Mouse (Mus musculus) kidney, postnatal 10 days (tissue): Measurements from ENCODE around the gene Gng4.
A peak's percentile ranks its signal among the peaks of the same experiment; 100 is the strongest.
"Not testable (repeated sequence)": the region's sequence is repeated elsewhere in the genome, so short reads cannot be mapped to it uniquely, and the experiment has no call there.

Experiments used
- DNase-seq: peaks from one replicate; pipeline ENCODE4 v3.0.0; 2021; ENCODE audit warnings: mixed read lengths

Gng4 gene

GRCm38 (mm10) chr13:13783894-13784419 is at the start of gene Gng4:
Gng4 (plus strand) TSS chr13:13784059.
- peak; percentile 60 for DNase-seq

- no peak for DNase-seq
Measured at GRCm38 (mm10) chr13:13739232-13739631, 44.6 kb upstream of the Gng4 start.

- no peak for DNase-seq
Measured at GRCm38 (mm10) chr13:13745911-13746310, 37.9 kb upstream of the Gng4 start.

DNA sequence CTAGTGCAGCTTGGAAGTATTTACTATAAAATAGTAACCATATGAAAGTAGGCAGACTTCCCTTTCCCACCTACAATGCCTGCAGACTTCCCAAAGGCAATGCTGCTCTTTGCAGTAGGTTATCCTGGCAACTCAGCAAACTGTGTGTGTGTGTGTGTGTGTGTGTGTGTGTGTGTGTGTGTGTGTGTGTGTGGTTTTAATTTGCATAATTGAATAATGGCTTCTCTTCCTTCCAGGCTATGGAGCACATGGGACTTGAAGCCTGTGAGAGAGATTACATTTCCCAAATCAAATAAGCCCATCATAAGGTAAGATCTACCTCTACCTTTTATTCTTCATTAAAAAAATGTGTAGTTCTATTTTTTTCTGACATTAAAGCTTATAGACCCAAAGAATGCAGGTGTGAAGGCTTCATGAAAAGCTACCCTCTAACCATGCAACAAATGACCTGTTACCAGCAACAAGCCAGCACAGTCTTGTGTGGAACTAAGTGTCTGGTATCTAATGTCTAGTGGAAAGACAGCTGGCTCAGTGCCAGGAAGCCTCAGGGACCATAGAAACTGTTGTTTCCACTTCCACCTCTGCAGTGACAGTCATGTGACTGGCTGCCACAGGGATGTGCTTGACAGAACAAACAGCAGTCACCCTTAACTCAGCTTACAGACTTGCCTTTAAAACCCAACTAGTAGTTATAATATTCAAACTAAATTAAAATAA is 7.9 kb upstream of the Gng4 start:
- peak; percentile 59 for DNase-seq

DNA sequence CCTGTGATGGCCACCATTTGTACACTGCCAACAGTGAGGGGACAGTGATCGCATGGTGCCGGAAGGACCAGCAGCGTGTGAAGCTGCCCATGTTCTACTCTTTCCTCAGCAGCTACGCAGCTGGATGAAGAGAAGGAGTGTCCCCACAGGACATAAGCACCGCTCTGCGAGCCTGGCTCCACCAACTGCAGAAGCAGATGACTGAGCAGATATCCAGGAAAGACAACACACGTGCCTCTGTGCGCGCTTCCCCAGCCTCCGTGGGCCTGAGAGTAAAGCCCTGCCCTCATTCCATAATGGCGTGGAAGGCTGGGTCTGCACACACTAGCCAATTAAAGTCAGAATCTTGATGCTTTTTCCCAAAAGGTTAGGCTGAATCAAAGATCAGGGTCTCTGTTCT is 6.8 kb upstream of the Gng4 start:
- no peak for DNase-seq

- no peak for DNase-seq
Measured at GRCm38 (mm10) chr13:13777696-13778095, 6.2 kb upstream of the Gng4 start.

DNA sequence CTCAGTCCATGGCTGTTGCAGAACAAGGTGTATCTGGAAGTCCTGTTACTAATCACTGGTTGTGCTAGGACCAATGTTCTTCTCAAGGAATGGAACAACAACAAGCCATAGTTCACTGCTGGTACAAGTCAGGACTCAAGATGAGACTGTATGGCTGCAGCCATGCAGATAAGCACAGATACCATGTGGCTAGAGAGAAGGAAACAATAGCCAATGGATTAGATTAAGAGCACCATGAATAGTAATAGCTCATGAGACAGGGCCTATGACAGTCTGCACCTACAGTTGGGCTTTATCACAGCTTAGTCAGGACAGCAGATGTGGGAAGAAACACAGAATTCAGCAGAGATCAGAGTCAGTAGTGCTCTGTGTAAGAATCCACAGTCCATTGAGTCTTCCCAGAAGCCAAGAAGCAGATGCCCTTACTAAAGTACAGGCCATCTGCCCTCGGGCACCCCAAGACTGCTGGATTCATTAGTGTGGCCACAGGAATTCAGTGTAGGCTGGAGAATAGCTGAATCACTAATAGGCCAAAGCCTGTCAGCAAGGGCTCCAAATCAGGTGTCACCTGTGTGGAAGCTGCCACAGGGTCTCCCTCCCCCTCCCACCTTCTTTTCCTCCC is 4.9 kb upstream of the Gng4 start:
- DNase-seq: no peak

DNA sequence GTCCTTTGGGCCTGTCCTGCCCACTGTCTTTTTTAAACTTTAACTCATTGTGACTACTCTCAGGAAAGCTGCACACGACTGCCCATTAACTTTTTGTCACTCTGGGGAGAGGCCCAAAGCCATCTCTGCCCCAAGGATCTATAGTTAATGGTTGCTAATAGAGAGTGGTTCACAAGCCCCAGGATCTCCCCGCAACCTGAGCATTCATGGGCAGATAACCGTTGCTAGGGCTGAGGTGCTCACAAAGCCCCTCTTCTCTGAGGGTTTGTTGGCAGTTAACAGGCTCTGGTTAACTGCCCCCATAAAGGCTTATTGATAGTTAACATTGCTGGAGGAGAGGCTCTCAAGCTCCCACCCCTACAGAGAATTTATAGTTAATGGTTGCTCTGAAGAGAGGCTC is 3.6 kb upstream of the Gng4 start:
- no peak for DNase-seq

GRCm38 (mm10) chr13:13781026-13781425 is 2.8 kb upstream of the Gng4 start:
- DNase-seq: no peak

DNA sequence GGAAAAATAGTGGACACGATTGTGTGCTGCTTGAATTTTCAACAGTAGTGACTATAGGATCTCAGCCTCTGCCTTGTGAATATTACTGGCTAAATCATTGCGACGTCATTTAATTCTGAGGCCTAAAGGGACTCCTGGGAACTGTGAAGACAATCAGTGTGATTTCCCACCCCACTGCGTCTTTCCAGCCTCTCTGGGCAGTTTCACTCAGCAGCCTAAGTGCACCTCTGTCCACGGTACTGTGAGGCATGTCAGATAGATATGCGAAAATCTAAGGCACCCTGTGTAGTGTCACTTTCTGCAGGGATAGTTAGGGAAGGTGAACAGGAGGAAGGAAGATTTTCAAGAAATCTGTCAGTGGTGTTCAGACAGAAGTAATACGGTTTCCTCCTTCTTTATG is 563 bp upstream of the Gng4 start:
- DNase-seq: no peak

- no peak for DNase-seq
Measured at GRCm38 (mm10) chr13:13784420-13784936, 619 bp downstream of the Gng4 start.

- peak; percentile 37 for DNase-seq
Measured at GRCm38 (mm10) chr13:13784981-13785783, 1.3 kb downstream of the Gng4 start.

GRCm38 (mm10) chr13:13786971-13787370 is 3.1 kb downstream of the Gng4 start:
- no peak for DNase-seq

- no peak for DNase-seq
Measured at GRCm38 (mm10) chr13:13788070-13788469, 4.2 kb downstream of the Gng4 start.

- DNase-seq: no peak
Measured at GRCm38 (mm10) chr13:13791981-13792380, 8.1 kb downstream of the Gng4 start.

DNA sequence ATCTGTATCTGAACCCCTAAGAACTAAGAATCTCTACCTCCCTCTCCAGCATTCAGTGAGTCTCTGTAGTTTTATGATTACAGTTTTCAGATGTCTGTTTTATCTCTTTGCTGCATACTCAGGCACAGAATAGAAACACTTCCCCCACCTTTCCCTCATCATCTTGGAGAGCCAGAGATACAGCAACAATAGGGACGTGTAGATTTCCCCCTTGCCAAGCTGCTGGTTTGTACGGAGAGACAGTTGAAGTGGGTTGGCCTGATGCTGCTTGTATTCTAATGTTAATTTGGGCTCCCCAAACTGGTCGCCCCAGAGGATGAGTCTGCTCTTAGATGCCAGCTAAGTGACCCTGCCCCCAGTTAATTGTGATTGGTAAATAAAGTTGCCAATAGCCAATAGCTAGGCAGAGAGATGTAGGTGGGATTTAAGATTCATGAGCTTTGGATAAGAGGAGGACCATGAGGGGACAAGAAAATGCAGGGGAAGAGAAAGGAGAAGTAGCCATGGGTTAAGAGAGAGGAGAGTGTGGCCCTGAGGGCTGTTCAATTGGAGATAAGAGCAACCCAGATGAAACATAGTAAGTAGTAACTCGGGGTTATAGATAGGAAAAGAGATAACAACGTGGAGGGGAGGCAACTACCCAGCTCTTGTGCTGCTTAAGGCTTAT is 11.4 kb downstream of the Gng4 start:
- no peak for DNase-seq

- no peak for DNase-seq
Measured at GRCm38 (mm10) chr13:13796082-13796481, 12.2 kb downstream of the Gng4 start.

GRCm38 (mm10) chr13:13797816-13798215 is 14.0 kb downstream of the Gng4 start:
- DNase-seq: not testable (repeated sequence)

GRCm38 (mm10) chr13:13798775-13799174 is 14.9 kb downstream of the Gng4 start:
- no peak for DNase-seq

DNA sequence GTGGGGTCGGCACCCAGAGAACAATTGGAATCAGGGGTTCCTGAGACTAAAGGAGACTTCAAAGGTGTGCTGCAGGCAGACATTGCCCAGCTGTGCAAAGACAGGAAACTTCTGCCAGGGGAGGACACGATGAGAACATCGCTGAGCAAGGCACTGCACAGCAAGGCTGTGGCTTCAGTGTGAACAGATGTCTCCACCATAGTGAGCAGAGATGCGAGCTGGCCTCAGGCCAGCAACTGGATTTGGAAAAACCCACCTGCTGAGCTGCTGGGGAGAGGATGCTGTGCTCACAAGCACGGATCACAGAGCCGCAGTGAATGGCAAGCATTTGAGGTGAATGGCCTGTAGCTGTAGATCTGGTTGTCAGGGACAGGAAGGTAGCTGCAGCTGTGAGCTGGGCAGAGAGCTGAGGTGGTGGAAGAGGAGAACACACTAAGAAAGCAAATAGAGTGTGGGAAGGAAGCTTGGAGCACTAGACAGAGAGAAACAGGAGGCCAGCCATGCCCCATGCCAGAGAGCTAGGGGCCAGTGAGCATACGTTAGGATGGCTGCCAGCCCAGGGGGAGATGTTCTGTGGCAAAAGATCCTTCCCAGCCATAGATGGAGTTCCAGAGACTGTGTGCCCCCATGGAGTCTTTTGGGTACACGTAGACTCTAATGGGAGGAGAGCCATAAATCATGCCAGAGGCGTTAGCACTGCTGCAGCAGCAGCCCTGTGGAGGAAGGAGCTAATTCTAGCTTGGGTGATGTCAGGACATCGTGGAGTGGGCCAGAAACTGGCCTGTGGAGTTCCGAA is 24.7 kb downstream of the Gng4 start:
- no peak for DNase-seq

DNA sequence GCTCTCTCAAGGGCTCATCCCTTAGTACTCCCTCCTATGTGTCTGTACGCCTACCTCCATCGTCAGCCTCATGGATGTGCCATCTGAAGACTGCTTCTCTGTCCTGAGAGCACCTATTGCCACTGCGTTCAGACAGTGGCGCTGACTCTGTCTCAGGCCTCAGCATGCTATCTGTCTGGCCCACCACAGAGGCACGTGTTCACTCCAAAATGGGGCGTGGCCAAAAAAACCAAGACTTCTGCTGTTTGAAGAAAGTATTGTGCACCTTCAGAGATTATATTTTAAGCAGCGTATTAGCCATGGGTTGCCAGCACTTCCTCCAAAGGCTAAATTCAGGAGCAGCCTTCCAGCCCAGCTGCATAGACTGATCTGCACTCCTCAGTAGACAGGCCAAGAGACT is 27.0 kb downstream of the Gng4 start:
- DNase-seq: no peak

GRCm38 (mm10) chr13:13818696-13819095 is 34.8 kb downstream of the Gng4 start:
- DNase-seq: no peak
